Mouse (Mus musculus): Measurements from ENCODE around the gene Gm49391. TPM values are rescaled to one million over a fixed set of nuclear protein-coding genes. Genes with fewer than 3 reads are reported as not detected.
"Not testable (repeated sequence)": the region's sequence is repeated elsewhere in the genome, so short reads cannot be mapped to it uniquely, and the experiment has no call there.

The Gm49391 gene
- not detected in 2 replicates for total RNA-seq (2012; rRNA removed)
- not detected in 2 replicates for total RNA-seq (2014; rRNA removed)
- not detected in 2 replicates for polyA plus RNA-seq (2012; ENCODE audit: insufficient read length, low read depth)

DNA sequence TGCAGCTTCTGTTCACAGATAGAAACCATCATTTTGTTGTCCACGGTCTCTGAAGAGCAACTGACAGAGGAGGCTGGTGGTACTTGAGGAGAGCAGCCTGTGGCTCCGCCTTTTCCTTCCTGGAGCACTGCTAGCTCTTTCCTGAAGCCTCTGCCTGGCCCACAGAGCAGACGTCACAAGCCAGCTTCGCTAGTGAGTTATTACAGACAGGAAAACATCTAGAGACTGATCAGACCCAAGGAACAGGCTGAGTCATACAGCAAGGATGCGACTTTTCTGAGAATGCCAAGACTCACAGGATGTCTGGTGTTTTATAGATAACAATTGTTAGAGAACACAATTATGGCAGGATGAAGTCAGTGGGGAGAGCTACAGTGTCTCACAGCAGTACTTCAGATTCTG is at the start of gene Gm49391, which contains the start of gene Ctla2a:
Gene Gm49391, minus strand, starts transcription at position 72 of the 402 bp plus-strand sequence.
Gene Ctla2a, minus strand, starts transcription at position 126 of the 402 bp plus-strand sequence.
- no peak for DNase-seq (ENCODE audit: extremely low read depth)

DNA sequence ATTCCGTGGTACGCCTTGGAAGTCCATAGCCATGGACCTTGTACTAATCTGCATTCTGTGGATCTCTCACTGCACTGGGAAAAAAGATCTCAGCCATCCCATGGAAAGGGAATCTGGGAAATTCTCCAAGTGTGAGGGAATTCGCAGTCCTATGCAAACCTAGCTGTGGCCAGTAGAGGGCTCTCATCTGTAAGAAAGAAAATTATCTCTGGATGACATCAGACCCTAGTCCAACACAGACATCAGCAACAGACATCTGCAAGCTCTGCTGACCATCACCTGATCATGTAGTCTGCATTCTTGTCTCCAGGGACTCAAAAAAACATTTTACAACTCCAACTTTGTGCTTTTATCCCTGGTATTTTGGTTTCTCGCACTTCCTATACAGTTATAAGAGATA is 35.9 kb upstream of the Gm49391 start:
- H3K4me1 ChIP-seq (ENCODE audit: control insufficient read depth in 1 of 2, insufficient read depth in 2 of 2); H3K36me3 ChIP-seq (replicated peaks in 1 of 2; ENCODE audit: control insufficient read depth in 1 of 2, insufficient read depth in 1 of 2, low read length in 1 of 2); H3K9ac ChIP-seq (ENCODE audit: insufficient read depth, low read depth); dilution Hi-C loops (cut with MboI; ENCODE audit: extremely low pct_ligation_motif_present, extremely low pct_unique_long_range_greater_than_20kb, low sequenced_read_pairs); H3K79me2 ChIP-seq (replicated peaks; ENCODE audit: control insufficient read depth, extremely low read depth, insufficient read depth, poor library complexity, severe bottlenecking); H3K27me3 ChIP-seq (replicated peaks); DNase-seq (ENCODE audit: extremely low read depth); H3K4me2 ChIP-seq (ENCODE audit: insufficient read depth, low read depth, poor library complexity, severe bottlenecking); H3K27ac ChIP-seq (ENCODE audit: insufficient read depth, low read depth); H3K9me3 ChIP-seq (replicated peaks; ENCODE audit: low read length); in situ Hi-C loops (cut with MboI; ENCODE audit: low pct_ligation_motif_present, low pct_unique_long_range_greater_than_20kb, low sequenced_read_pairs); H3K4me3 ChIP-seq (replicated peaks in 1 of 3; ENCODE audit: low read depth in 2 of 3, low read length in 2 of 3, poor library complexity in 1 of 3): not testable (repeated sequence)

More for the DNA sequence above, at the start of gene Gm49391, which contains the start of gene Ctla2a:
- H3K27me3 ChIP-seq (replicated peaks) = no peaks in the 10 kb centered on the region
- H3K36me3 ChIP-seq (replicated peaks in 1 of 2; ENCODE audit: control insufficient read depth in 1 of 2, insufficient read depth in 1 of 2, low read length in 1 of 2) = no peaks in the 10 kb centered on the region
- in situ Hi-C loops (cut with MboI; ENCODE audit: low pct_ligation_motif_present, low pct_unique_long_range_greater_than_20kb, low sequenced_read_pairs) = no loop called here
- dilution Hi-C loops (cut with MboI; ENCODE audit: extremely low pct_ligation_motif_present, extremely low pct_unique_long_range_greater_than_20kb, low sequenced_read_pairs) = no loop called here
- TF ChIP-seq CHD1 (IDR thresholded peaks at IDR 0.05; ENCODE audit: low read depth, low read length) = no peak
- TF ChIP-seq ZNF384 (IDR thresholded peaks at IDR 0.05; ENCODE audit: low read depth, low read length) = no peak
- no peak for TF ChIP-seq ELF1 (IDR thresholded peaks at IDR 0.05; ENCODE audit: low read depth, low read length)
- TF ChIP-seq MAFK (IDR thresholded peaks at IDR 0.05; ENCODE audit: insufficient replicate concordance, low read length) = no peak
- no peak for TF ChIP-seq USF1 (IDR thresholded peaks at IDR 0.05; ENCODE audit: low read depth, low read length)
- no peak for TF ChIP-seq EP300 (IDR thresholded peaks at IDR 0.05; ENCODE audit: low read length)
- no peak for TF ChIP-seq SMC3 (IDR thresholded peaks at IDR 0.05; ENCODE audit: low read depth, low read length)
- no peak for TF ChIP-seq CTCF (conservative IDR thresholded peaks at IDR 0.05 in 1 of 2, IDR thresholded peaks at IDR 0.05 in 1 of 2; ENCODE audit: low read depth in 2 of 2, low read length in 2 of 2)
- TF ChIP-seq E2F4 (IDR thresholded peaks at IDR 0.05; ENCODE audit: insufficient replicate concordance, low read depth, low read length) = no peak
- no peak for TF ChIP-seq NELFE (IDR thresholded peaks at IDR 0.05; ENCODE audit: low read depth, low read length)
- no peak within 1 kb of the TSS for H3K4me3 ChIP-seq (replicated peaks in 1 of 3; ENCODE audit: low read depth in 2 of 3, low read length in 2 of 3, poor library complexity in 1 of 3)
- no peak within 1 kb of the TSS for H3K27ac ChIP-seq (ENCODE audit: insufficient read depth, low read depth)
- peaks cover 29% of the 10 kb centered on the region for H3K9me3 ChIP-seq (replicated peaks; ENCODE audit: low read length)
- H3K9ac ChIP-seq (ENCODE audit: insufficient read depth, low read depth) = no peak within 1 kb of the TSS
- no peaks in the 10 kb centered on the region for H3K79me2 ChIP-seq (replicated peaks; ENCODE audit: control insufficient read depth, extremely low read depth, insufficient read depth, poor library complexity, severe bottlenecking)
- H3K4me1 ChIP-seq (ENCODE audit: control insufficient read depth in 1 of 2, insufficient read depth in 2 of 2) = no peaks in the 10 kb centered on the region
- no peak within 1 kb of the TSS for H3K4me2 ChIP-seq (ENCODE audit: insufficient read depth, low read depth, poor library complexity, severe bottlenecking)

DNA sequence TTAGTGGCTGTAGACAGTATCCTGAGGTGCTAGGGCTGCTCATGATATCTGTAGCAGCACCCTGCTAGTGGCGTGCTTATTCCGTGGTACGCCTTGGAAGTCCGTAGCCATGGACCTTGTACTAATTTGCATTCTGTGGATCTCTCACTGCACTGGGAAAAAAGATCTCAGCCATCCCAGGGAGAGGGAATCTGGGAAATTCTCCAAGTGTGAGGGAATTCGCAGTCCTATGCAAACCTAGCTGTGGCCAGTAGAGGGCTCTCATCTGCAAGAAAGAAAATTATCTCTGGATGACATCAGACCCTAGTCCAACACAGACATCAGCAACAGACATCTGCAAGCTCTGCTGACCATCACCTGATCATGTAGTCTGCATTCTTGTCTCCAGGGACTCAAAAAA is 27.6 kb upstream of the Gm49391 start:
- dilution Hi-C loops (cut with MboI; ENCODE audit: extremely low pct_ligation_motif_present, extremely low pct_unique_long_range_greater_than_20kb, low sequenced_read_pairs); H3K4me3 ChIP-seq (replicated peaks in 1 of 3; ENCODE audit: low read depth in 2 of 3, low read length in 2 of 3, poor library complexity in 1 of 3); H3K27me3 ChIP-seq (replicated peaks); H3K9ac ChIP-seq (ENCODE audit: insufficient read depth, low read depth); H3K79me2 ChIP-seq (replicated peaks; ENCODE audit: control insufficient read depth, extremely low read depth, insufficient read depth, poor library complexity, severe bottlenecking); H3K36me3 ChIP-seq (replicated peaks in 1 of 2; ENCODE audit: control insufficient read depth in 1 of 2, insufficient read depth in 1 of 2, low read length in 1 of 2); in situ Hi-C loops (cut with MboI; ENCODE audit: low pct_ligation_motif_present, low pct_unique_long_range_greater_than_20kb, low sequenced_read_pairs); H3K4me1 ChIP-seq (ENCODE audit: control insufficient read depth in 1 of 2, insufficient read depth in 2 of 2); H3K27ac ChIP-seq (ENCODE audit: insufficient read depth, low read depth); DNase-seq (ENCODE audit: extremely low read depth); H3K4me2 ChIP-seq (ENCODE audit: insufficient read depth, low read depth, poor library complexity, severe bottlenecking): not testable (repeated sequence)
- H3K9me3 ChIP-seq (replicated peaks; ENCODE audit: low read length) = peaks cover 26% of the 10 kb centered on the region
